Mouse (Mus musculus) thymus, postnatal 0 days (tissue): ENCODE measurements around the gene Aacs. TPM values are rescaled to one million over a fixed set of nuclear protein-coding genes. Genes with fewer than 3 reads are reported as not detected.
A peak's percentile ranks its signal among the peaks of the same experiment; 100 is the strongest.
"Not testable (repeated sequence)": the region's sequence is repeated elsewhere in the genome, so short reads cannot be mapped to it uniquely, and the experiment has no call there.

ENCODE experiments used
- DNase-seq: peaks from one replicate; pipeline ENCODE4 v3.0.0-alpha.2; 2015; ENCODE audit warnings: low spot score
- polyA plus RNA-seq: library from polyadenylated mRNA; unstranded; fragments of >200 nt; fragmentation: Nextera tagmentation; extraction: Ambion mirVana; gene quantifications from 2 replicates; pipeline ENCODE4 v1.2.1, GENCODE M21; 2015

The Aacs gene
- polyA plus RNA-seq, 1 experiment from 2014 or later: 31.3 TPM

GRCm38 (mm10) chr5:125465192-125465591, 10.4 kb upstream of the Aacs start:
- DNase-seq: no peak

- peak; percentile 98 for DNase-seq
Measured at GRCm38 (mm10) chr5:125465701-125466106, 9.9 kb upstream of the Aacs start.

- no peak for DNase-seq
Measured at GRCm38 (mm10) chr5:125466483-125466882, 9.1 kb upstream of the Aacs start.

- no peak for DNase-seq
Measured at GRCm38 (mm10) chr5:125467261-125467660, 8.4 kb upstream of the Aacs start.

GRCm38 (mm10) chr5:125470713-125471112, 4.9 kb upstream of the Aacs start:
- no peak for DNase-seq

- no peak for DNase-seq
Measured at GRCm38 (mm10) chr5:125472796-125473475, 2.7 kb upstream of the Aacs start.

- DNase-seq: no peak
Measured at GRCm38 (mm10) chr5:125475030-125475429, 584 bp upstream of the Aacs start.

GRCm38 (mm10) chr5:125476286-125476625, 642 bp downstream of the Aacs start:
- DNase-seq: no peak

- no peak for DNase-seq
Measured at GRCm38 (mm10) chr5:125476799-125477198, 1.2 kb downstream of the Aacs start.

- no peak for DNase-seq
Measured at GRCm38 (mm10) chr5:125477533-125477932, 1.9 kb downstream of the Aacs start.

- no peak for DNase-seq
Measured at GRCm38 (mm10) chr5:125478037-125478436, 2.4 kb downstream of the Aacs start.

GRCm38 (mm10) chr5:125479376-125479775, 3.8 kb downstream of the Aacs start:
- no peak for DNase-seq

GRCm38 (mm10) chr5:125480434-125481231, 5.0 kb downstream of the Aacs start:
- no peak for DNase-seq

GRCm38 (mm10) chr5:125482474-125482873, 6.9 kb downstream of the Aacs start:
- DNase-seq: no peak

- no peak for DNase-seq
Measured at GRCm38 (mm10) chr5:125483712-125484611, 8.3 kb downstream of the Aacs start.

GRCm38 (mm10) chr5:125485031-125485778, 9.6 kb downstream of the Aacs start:
- DNase-seq: no peak

- DNase-seq: no peak
Measured at GRCm38 (mm10) chr5:125486088-125486487, 10.5 kb downstream of the Aacs start.

GRCm38 (mm10) chr5:125487375-125488115, 11.9 kb downstream of the Aacs start:
- DNase-seq: no peak

GRCm38 (mm10) chr5:125488116-125488455, 12.5 kb downstream of the Aacs start:
- DNase-seq: peak; percentile 21

- DNase-seq: not testable (repeated sequence)
Measured at GRCm38 (mm10) chr5:125488953-125489352, 13.3 kb downstream of the Aacs start.
